Mouse (Mus musculus): ENCODE measurements around the gene Slco2a1. TPM values are rescaled to one million over a fixed set of nuclear protein-coding genes. Genes with fewer than 3 reads are reported as not detected.

The Slco2a1 gene
- polyA plus RNA-seq, 1 experiment from 2014 or later, result 0.44 TPM

- Histone ChIP-seq H3K36me3 (peaks cover 33% of the 10 kb centered on the region; the same call in 1 of the 2 replicates), H3K27me3 (ENCODE audit: insufficient read depth, poor library complexity, severe bottlenecking) (peaks cover 14% of the 10 kb centered on the region), H3K27ac (peak overlapping the region; percentile 87), H3K4me3 (no peak overlapping the region), H3K4me1 (replicated peaks) (peaks cover 69% of the 10 kb centered on the region), H3K9me3 (no peaks in the 10 kb centered on the region)
- 86% methylated on average over 5 of the region's 5 CpGs for WGBS
- DNase-seq (ENCODE audit: low spot score), result no peak
Observed at GRCm38 (mm10) chr9:103118651-103119275, 130.3 kb downstream of the Slco2a1 start.

- peaks cover 37% of the 10 kb centered on the region for H3K36me3 ChIP-seq
- H3K4me3 ChIP-seq, result no peak overlapping the region
- peaks cover 4% of the 10 kb centered on the region for H3K27me3 ChIP-seq (ENCODE audit: insufficient read depth, poor library complexity, severe bottlenecking)
- DNase-seq (ENCODE audit: low spot score), result no peak
- peak overlapping the region; percentile 69 for H3K27ac ChIP-seq
- H3K9me3 ChIP-seq, result no peaks in the 10 kb centered on the region
- 83% methylated on average over 9 of the region's 9 CpGs for WGBS
- peaks cover 59% of the 10 kb centered on the region for H3K4me1 ChIP-seq (replicated peaks)
Observed at GRCm38 (mm10) chr9:103119781-103120180, 131.3 kb downstream of the Slco2a1 start.

- H3K4me3 ChIP-seq, result no peak overlapping the region
- 47% methylated on average over 2 of the region's 2 CpGs for WGBS
- H3K36me3 ChIP-seq, result peaks cover 34% of the 10 kb centered on the region
- DNase-seq (ENCODE audit: low spot score), result no peak
- H3K27me3 ChIP-seq (ENCODE audit: insufficient read depth, poor library complexity, severe bottlenecking), result no peaks in the 10 kb centered on the region
- H3K27ac ChIP-seq, result peak overlapping the region; percentile 69
- H3K9me3 ChIP-seq, result no peaks in the 10 kb centered on the region
- H3K4me1 ChIP-seq (replicated peaks), result peaks cover 54% of the 10 kb centered on the region
Observed at GRCm38 (mm10) chr9:103120231-103120630, 131.7 kb downstream of the Slco2a1 start.

GRCm38 (mm10) chr9:103121546-103121945, 133.0 kb downstream of the Slco2a1 start:
- Histone ChIP-seq H3K27ac (no peak overlapping the region), H3K27me3 (ENCODE audit: insufficient read depth, poor library complexity, severe bottlenecking) (no peaks in the 10 kb centered on the region), H3K36me3 (peaks cover 29% of the 10 kb centered on the region), H3K4me1 (replicated peaks) (peaks cover 43% of the 10 kb centered on the region), H3K4me3 (no peak overlapping the region), H3K9me3 (no peaks in the 10 kb centered on the region)
- 88% methylated on average over 7 of the region's 7 CpGs for WGBS
- no peak for DNase-seq (ENCODE audit: low spot score)

GRCm38 (mm10) chr9:103124746-103125145, 136.2 kb downstream of the Slco2a1 start:
- Histone ChIP-seq H3K9me3 (peaks cover 3% of the 10 kb centered on the region), H3K4me1 (replicated peaks) (peaks cover 11% of the 10 kb centered on the region), H3K36me3 (peaks cover 39% of the 10 kb centered on the region), H3K27me3 (ENCODE audit: insufficient read depth, poor library complexity, severe bottlenecking) (no peaks in the 10 kb centered on the region), H3K4me3 (no peak overlapping the region), H3K27ac (no peak overlapping the region)
- DNase-seq (ENCODE audit: low spot score), result no peak
- WGBS, result 95% methylated on average over 4 of the region's 4 CpGs

GRCm38 (mm10) chr9:103133493-103134124, 145.1 kb downstream of the Slco2a1 start:
- WGBS, result 14% methylated on average over 6 of the region's 6 CpGs
- peak overlapping the region; percentile 84 for H3K27ac ChIP-seq
- H3K27me3 ChIP-seq (ENCODE audit: insufficient read depth, poor library complexity, severe bottlenecking), result no peaks in the 10 kb centered on the region
- peaks cover 20% of the 10 kb centered on the region for H3K36me3 ChIP-seq
- DNase-seq (ENCODE audit: low spot score), result no peak
- H3K4me1 ChIP-seq (replicated peaks), result peaks cover 56% of the 10 kb centered on the region
- H3K9me3 ChIP-seq, result peaks cover 2% of the 10 kb centered on the region
- H3K4me3 ChIP-seq, result no peak overlapping the region

- WGBS, result 56% methylated on average over 9 of the region's 9 CpGs
- Histone ChIP-seq H3K27me3 (ENCODE audit: insufficient read depth, poor library complexity, severe bottlenecking) (no peaks in the 10 kb centered on the region), H3K4me3 (no peak overlapping the region), H3K4me1 (replicated peaks) (peaks cover 65% of the 10 kb centered on the region), H3K9me3 (no peaks in the 10 kb centered on the region), H3K36me3 (peaks cover 11% of the 10 kb centered on the region; the same call in 1 of the 2 replicates), H3K27ac (peak overlapping the region; percentile 84)
- DNase-seq (ENCODE audit: low spot score), result no peak
Observed at GRCm38 (mm10) chr9:103134450-103135030, 146.0 kb downstream of the Slco2a1 start.

- Histone ChIP-seq H3K27ac (no peak overlapping the region), H3K27me3 (ENCODE audit: insufficient read depth, poor library complexity, severe bottlenecking) (no peaks in the 10 kb centered on the region), H3K9me3 (no peaks in the 10 kb centered on the region), H3K4me1 (replicated peaks) (peaks cover 52% of the 10 kb centered on the region), H3K36me3 (peaks cover 29% of the 10 kb centered on the region), H3K4me3 (no peak overlapping the region)
- no peak for DNase-seq (ENCODE audit: low spot score)
- WGBS, result 71% methylated on average over 6 of the region's 6 CpGs
Observed at GRCm38 (mm10) chr9:103139481-103139880, 151.0 kb downstream of the Slco2a1 start.

- WGBS, result 86% methylated on average over 6 of the region's 6 CpGs
- peaks cover 29% of the 10 kb centered on the region for H3K36me3 ChIP-seq
- H3K27me3 ChIP-seq (ENCODE audit: insufficient read depth, poor library complexity, severe bottlenecking), result no peaks in the 10 kb centered on the region
- H3K9me3 ChIP-seq, result no peaks in the 10 kb centered on the region
- no peak overlapping the region for H3K27ac ChIP-seq
- H3K4me1 ChIP-seq (replicated peaks), result peaks cover 56% of the 10 kb centered on the region
- H3K4me3 ChIP-seq, result no peak overlapping the region
- no peak for DNase-seq (ENCODE audit: low spot score)
Observed at GRCm38 (mm10) chr9:103140384-103140783, 151.9 kb downstream of the Slco2a1 start.

GRCm38 (mm10) chr9:103141266-103141665, 152.8 kb downstream of the Slco2a1 start:
- Histone ChIP-seq H3K27me3 (ENCODE audit: insufficient read depth, poor library complexity, severe bottlenecking) (no peaks in the 10 kb centered on the region), H3K4me3 (no peak overlapping the region), H3K9me3 (no peaks in the 10 kb centered on the region), H3K4me1 (replicated peaks) (peaks cover 58% of the 10 kb centered on the region), H3K36me3 (peaks cover 29% of the 10 kb centered on the region), H3K27ac (0 out of 2 replicates have a peak overlapping the region, but pooled peaks have one; percentile 29)
- WGBS, result 92% methylated on average over 7 of the region's 7 CpGs
- no peak for DNase-seq (ENCODE audit: low spot score)

- Histone ChIP-seq H3K27ac (peak overlapping the region; percentile 75), H3K4me1 (replicated peaks) (peaks cover 59% of the 10 kb centered on the region), H3K4me3 (no peak overlapping the region), H3K27me3 (ENCODE audit: insufficient read depth, poor library complexity, severe bottlenecking) (no peaks in the 10 kb centered on the region), H3K36me3 (peaks cover 29% of the 10 kb centered on the region), H3K9me3 (no peaks in the 10 kb centered on the region)
- 70% methylated on average over 4 of the region's 4 CpGs for WGBS
- DNase-seq (ENCODE audit: low spot score), result no peak
Observed at GRCm38 (mm10) chr9:103143881-103144280, 155.4 kb downstream of the Slco2a1 start.

GRCm38 (mm10) chr9:103145351-103145750, 156.8 kb downstream of the Slco2a1 start:
- Histone ChIP-seq H3K27me3 (ENCODE audit: insufficient read depth, poor library complexity, severe bottlenecking) (no peaks in the 10 kb centered on the region), H3K36me3 (peaks cover 38% of the 10 kb centered on the region), H3K9me3 (no peaks in the 10 kb centered on the region), H3K4me1 (replicated peaks) (peaks cover 46% of the 10 kb centered on the region), H3K27ac (peak overlapping the region; percentile 80), H3K4me3 (no peak overlapping the region)
- WGBS, result 48% methylated on average over 5 of the region's 5 CpGs
- no peak for DNase-seq (ENCODE audit: low spot score)

All from hindbrain, embryonic 10.5 days (tissue).